Mouse (Mus musculus) hindbrain, embryonic 13.5 days (tissue): ENCODE measurements around the gene Fsd1. TPM values are rescaled to one million over a fixed set of nuclear protein-coding genes. Genes with fewer than 3 reads are reported as not detected.

Experiments
- ATAC-seq: fragments of 200-750 bp; cut with Nextera tagmentation; 2 replicates; pipeline ENCODE4 v1.8.0; 2017; ENCODE audit warnings: moderate TSS enrichment; ENCODE audit not compliant: low FRiP score
- H3K27ac ChIP-seq: fragments of 300-500 bp; sonication (generic); 2 replicates; pipeline ENCODE4 v1.5.1; 2015; ENCODE audit warnings: inconsistent platforms, mild to moderate bottlenecking, moderate library complexity
- H3K27me3 ChIP-seq: fragments of 300-500 bp; sonication (generic); 2 replicates; pipeline ENCODE4 v1.6.1; 2015; ENCODE audit warnings: mild to moderate bottlenecking, inconsistent platforms
- H3K36me3 ChIP-seq: fragments of 300-500 bp; sonication (generic); 2 replicates; pipeline ENCODE4 v1.6.1; 2015; ENCODE audit warnings: mild to moderate bottlenecking, inconsistent platforms
- H3K4me1 ChIP-seq: fragments of 300-500 bp; sonication (generic); replicated peaks from 2 replicates; pipeline ENCODE4 v1.6.1; 2015; ENCODE audit warnings: inconsistent platforms
- H3K4me2 ChIP-seq: fragments of 300-500 bp; sonication (generic); 2 replicates; pipeline ENCODE4 v1.6.1; 2015; ENCODE audit warnings: inconsistent platforms, mild to moderate bottlenecking, moderate library complexity
- H3K4me3 ChIP-seq: fragments of 300-500 bp; sonication (generic); 2 replicates; pipeline ENCODE4 v1.5.1; 2015; ENCODE audit warnings: mild to moderate bottlenecking, inconsistent platforms
- H3K9ac ChIP-seq: fragments of 300-500 bp; sonication (generic); 2 replicates; pipeline ENCODE4 v1.6.1; 2015; ENCODE audit warnings: mild to moderate bottlenecking, inconsistent platforms
- H3K9me3 ChIP-seq: fragments of 300-500 bp; sonication (generic); 2 replicates; pipeline ENCODE4 v1.6.1; 2016; ENCODE audit warnings: inconsistent platforms
- WGBS: fragments of 180-500 bp; shearing (Covaris S2); methylation state at CpG from one replicate; pipeline ENCODE4 v1.1.7; 2015; 5-methylcytosine and 5-hydroxymethylcytosine counted together
- polyA plus RNA-seq: library from polyadenylated mRNA; unstranded; fragments of >200 nt; fragmentation: Nextera tagmentation; extraction: Ambion mirVana; gene quantifications from 2 replicates; pipeline ENCODE4 v1.2.1, GENCODE M21; 2015

The Fsd1 gene
- polyA plus RNA-seq, 1 experiment from 2014 or later: 159 TPM

DNA sequence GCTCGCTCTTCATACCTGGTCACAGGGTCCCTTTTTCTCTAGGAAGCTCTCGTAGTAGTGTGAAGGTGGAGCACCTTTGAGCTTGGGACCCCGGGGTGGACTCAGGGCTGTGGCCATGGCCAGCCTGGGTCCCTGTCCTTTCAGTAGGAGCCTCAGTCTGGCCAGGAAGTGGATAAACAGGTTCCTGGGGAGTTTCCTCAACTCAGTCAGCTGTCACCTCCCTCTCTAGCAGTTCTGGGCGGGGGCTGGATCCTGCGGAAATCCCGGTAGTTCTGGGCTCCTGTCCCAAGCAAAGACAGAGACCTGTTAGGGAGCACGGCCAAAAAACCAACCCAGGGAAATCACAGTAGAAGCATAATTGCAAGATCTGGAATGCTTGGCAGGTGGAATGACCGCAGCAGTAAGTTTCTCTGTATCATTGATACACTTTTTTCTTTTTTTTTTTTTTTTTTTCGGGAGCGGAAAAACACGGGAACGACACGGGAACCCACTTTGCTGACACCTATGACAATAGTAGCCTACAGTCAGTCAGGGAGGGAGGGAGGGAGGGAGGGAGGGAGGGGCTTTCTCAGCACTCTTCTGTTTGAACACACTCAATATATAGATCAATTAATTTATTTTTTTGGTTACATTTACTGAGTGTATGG lies 19.2 kb downstream of the Fsd1 start, which contains the start of the genes Stap2 and Mpnd:
TSS of gene Stap2 (minus strand) at position 170 of the 647 bp plus-strand sequence.
TSS of gene Mpnd (plus strand) at position 297 of the 647 bp plus-strand sequence.
- no peaks in the 10 kb centered on the region for H3K9me3 ChIP-seq
- no peaks in the 10 kb centered on the region for H3K36me3 ChIP-seq
- no peak within 1 kb of the TSS for H3K9ac ChIP-seq
- 60% methylated on average over 13 of the region's 13 CpGs for WGBS
- no peak within 1 kb of the TSS for H3K27ac ChIP-seq
- no peak for ATAC-seq
- peaks cover 20% of the 10 kb centered on the region for H3K4me1 ChIP-seq
- H3K27me3 ChIP-seq: peaks cover 28% of the 10 kb centered on the region
- H3K4me2 ChIP-seq: no peak within 1 kb of the TSS
- 0 out of 2 replicates have a peak within 1 kb of the TSS, but pooled peaks have one; percentile 2 for H3K4me3 ChIP-seq

DNA sequence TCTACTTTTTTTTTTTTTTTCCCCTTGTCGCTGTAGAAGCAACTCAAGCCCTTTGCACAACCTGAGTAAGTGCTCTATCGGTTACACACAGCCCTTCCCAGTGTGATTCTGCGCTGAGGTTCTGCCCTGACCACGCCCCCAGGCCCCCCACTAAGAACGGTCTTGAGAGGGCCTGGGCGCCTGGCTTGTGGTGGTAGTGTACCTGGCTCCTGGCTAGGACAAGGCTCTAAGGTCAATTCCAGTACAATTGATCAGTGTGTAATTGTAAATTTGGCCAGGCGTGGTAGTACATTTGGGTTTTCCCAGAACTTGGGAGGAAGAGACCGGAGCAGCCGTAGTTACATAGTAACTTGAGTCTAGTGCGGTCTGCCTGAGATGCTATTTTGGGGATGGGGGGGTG lies 20.6 kb downstream of the Fsd1 start:
- 47% methylated on average over 10 of the region's 10 CpGs for WGBS
- H3K4me3 ChIP-seq: no peak overlapping the region
- ATAC-seq: no peak
- peaks cover 12% of the 10 kb centered on the region for H3K36me3 ChIP-seq
- peaks cover 18% of the 10 kb centered on the region; the same call in 1 of the 2 replicates for H3K27me3 ChIP-seq
- H3K9me3 ChIP-seq: no peaks in the 10 kb centered on the region
- H3K9ac ChIP-seq: no peak overlapping the region
- H3K4me1 ChIP-seq: peaks cover 35% of the 10 kb centered on the region
- H3K27ac ChIP-seq: peak overlapping the region; percentile 99
- no peak overlapping the region for H3K4me2 ChIP-seq

- peak; percentile 19 for ATAC-seq
- peaks cover 41% of the 10 kb centered on the region for H3K4me1 ChIP-seq
- peak overlapping the region; percentile 91 for H3K4me2 ChIP-seq
- no peaks in the 10 kb centered on the region for H3K9me3 ChIP-seq
- peaks cover 19% of the 10 kb centered on the region for H3K36me3 ChIP-seq
- H3K9ac ChIP-seq: peak overlapping the region; percentile 46
- H3K27ac ChIP-seq: peak overlapping the region; percentile 99
- peaks cover 18% of the 10 kb centered on the region; the same call in 1 of the 2 replicates for H3K27me3 ChIP-seq
- peak overlapping the region; percentile 79 for H3K4me3 ChIP-seq
- 29% methylated on average over 14 of the region's 14 CpGs for WGBS
Measured at GRCm38 (mm10) chr17:56007444-56008355, 21.4 kb downstream of the Fsd1 start.

DNA sequence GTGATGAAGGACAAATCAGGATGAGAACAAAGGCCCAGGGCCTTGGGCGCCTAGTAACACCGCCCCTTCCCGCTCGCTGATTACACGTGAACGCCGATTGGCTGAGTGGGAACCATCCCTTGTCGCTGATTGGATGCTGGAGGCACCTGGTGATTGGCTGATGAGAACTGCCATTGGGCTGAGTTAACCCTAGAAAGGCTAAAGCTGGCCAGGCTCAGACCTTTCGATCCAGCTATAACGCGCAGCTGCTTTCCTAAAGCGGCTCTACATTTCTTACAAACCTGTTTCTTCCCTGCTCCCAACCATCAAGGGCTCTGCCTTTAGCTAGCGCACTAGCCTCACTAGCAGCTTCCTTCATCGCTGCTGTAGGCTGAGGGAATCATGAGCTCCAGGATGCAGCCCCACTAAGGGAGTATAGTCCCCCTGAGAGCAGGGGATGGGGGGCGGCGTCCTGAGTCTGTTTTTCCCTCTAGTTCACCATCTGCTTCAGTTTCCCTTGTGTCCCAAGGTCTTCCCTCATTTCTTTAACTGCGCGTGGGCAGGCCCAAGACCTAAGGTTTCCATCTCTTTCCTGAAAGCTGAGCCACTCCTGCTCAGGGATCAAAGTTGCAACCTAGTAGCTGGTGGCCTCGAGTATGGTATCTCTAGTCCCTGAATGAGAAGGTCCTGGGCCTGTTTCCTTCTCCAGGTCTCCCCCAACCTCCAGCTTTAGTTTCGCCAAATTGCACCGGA lies 22.2 kb downstream of the Fsd1 start:
- under 1% methylated on average over 21 of the region's 21 CpGs for WGBS
- H3K4me1 ChIP-seq: peaks cover 41% of the 10 kb centered on the region
- H3K4me2 ChIP-seq: peak overlapping the region; percentile 91
- H3K36me3 ChIP-seq: peaks cover 26% of the 10 kb centered on the region
- ATAC-seq: peak; percentile 92
- H3K9ac ChIP-seq: peak overlapping the region; percentile 93
- peak overlapping the region; percentile 79 for H3K4me3 ChIP-seq
- H3K27ac ChIP-seq: peak overlapping the region; percentile 99
- H3K9me3 ChIP-seq: no peaks in the 10 kb centered on the region
- 0 out of 2 replicates have a peak, but pooled peaks cover 11% of the 10 kb centered on the region for H3K27me3 ChIP-seq

- Histone ChIP-seq H3K9me3 (no peaks in the 10 kb centered on the region), H3K4me1 (peaks cover 41% of the 10 kb centered on the region), H3K9ac (peak overlapping the region; percentile 93), H3K27ac (peak overlapping the region; percentile 99), H3K4me2 (peak overlapping the region; percentile 91), H3K36me3 (peaks cover 34% of the 10 kb centered on the region), H3K4me3 (peak overlapping the region; percentile 79), H3K27me3 (0 out of 2 replicates have a peak, but pooled peaks cover 11% of the 10 kb centered on the region)
- 1% methylated on average over 62 of the region's 62 CpGs for WGBS
- ATAC-seq: peak; percentile 91
Measured at GRCm38 (mm10) chr17:56009088-56009961, 23.0 kb downstream of the Fsd1 start.

GRCm38 (mm10) chr17:56009962-56010240 lies 23.6 kb downstream of the Fsd1 start:
- Histone ChIP-seq H3K36me3 (peaks cover 38% of the 10 kb centered on the region), H3K9me3 (no peaks in the 10 kb centered on the region), H3K4me3 (peak overlapping the region; percentile 79), H3K4me1 (peaks cover 41% of the 10 kb centered on the region), H3K9ac (peak overlapping the region; percentile 93), H3K27ac (peak overlapping the region; percentile 99), H3K4me2 (peak overlapping the region; percentile 91), H3K27me3 (0 out of 2 replicates have a peak, but pooled peaks cover 6% of the 10 kb centered on the region)
- ATAC-seq: no peak
- 29% methylated on average over 2 of the region's 2 CpGs for WGBS

DNA sequence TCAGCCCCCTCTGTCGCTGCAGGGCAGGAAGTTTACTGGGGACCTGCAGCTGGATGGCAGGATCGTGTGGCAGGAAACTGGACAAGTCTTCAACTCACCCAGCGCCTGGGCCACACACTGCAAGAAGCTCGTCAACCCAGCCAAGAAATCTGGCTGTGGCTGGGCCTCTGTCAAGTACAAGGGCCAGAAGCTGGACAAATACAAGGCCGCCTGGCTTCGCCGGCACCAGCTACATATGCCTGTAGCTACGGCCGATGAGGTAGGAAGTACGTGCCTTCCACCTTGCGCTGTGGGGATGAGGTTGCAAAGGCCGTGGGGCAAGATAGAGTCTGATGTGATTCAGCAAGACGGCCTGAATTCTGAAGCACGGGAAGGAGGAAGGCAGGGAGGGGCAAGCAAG lies 23.9 kb downstream of the Fsd1 start:
- peak overlapping the region; percentile 93 for H3K9ac ChIP-seq
- peaks cover 41% of the 10 kb centered on the region for H3K4me1 ChIP-seq
- peak overlapping the region; percentile 79 for H3K4me3 ChIP-seq
- 73% methylated on average over 14 of the region's 14 CpGs for WGBS
- H3K27ac ChIP-seq: peak overlapping the region; percentile 99; the same call in 1 of the 2 replicates
- ATAC-seq: no peak
- H3K9me3 ChIP-seq: no peaks in the 10 kb centered on the region
- 0 out of 2 replicates have a peak, but pooled peaks cover 3% of the 10 kb centered on the region for H3K27me3 ChIP-seq
- H3K36me3 ChIP-seq: peaks cover 41% of the 10 kb centered on the region
- H3K4me2 ChIP-seq: peak overlapping the region; percentile 91

DNA sequence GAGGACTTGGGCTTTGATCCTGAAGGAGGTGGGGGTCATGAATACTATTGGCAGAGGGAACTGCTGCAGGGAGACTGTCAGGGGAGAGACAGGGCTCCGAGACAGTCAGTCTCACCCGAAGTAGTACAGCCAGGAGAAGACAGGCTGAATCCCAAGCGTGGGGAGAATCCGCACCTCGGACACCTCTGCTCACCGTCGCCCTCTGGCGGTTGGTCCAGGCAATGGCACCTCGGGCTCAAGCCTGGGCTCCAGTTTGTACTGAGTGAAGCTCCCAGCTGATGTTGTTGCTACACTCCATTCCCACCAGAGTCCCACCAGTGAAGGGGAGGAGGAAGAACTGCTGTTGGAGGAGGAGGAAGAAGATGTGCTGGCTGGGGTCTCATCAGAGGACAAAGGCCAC lies 24.4 kb downstream of the Fsd1 start:
- no peak for ATAC-seq
- 9% methylated on average over 9 of the region's 9 CpGs for WGBS
- Histone ChIP-seq H3K4me1 (peaks cover 41% of the 10 kb centered on the region), H3K36me3 (peaks cover 46% of the 10 kb centered on the region), H3K27ac (peak overlapping the region; percentile 35; the same call in 1 of the 2 replicates), H3K9ac (peak overlapping the region; percentile 93), H3K4me3 (peak overlapping the region; percentile 79), H3K4me2 (peak overlapping the region; percentile 91), H3K27me3 (no peaks in the 10 kb centered on the region), H3K9me3 (no peaks in the 10 kb centered on the region)

- Histone ChIP-seq H3K4me3 (no peak overlapping the region), H3K36me3 (peaks cover 53% of the 10 kb centered on the region), H3K9me3 (no peaks in the 10 kb centered on the region), H3K27ac (no peak overlapping the region; the same call in 1 of the 2 replicates), H3K9ac (peak overlapping the region; percentile 93), H3K4me2 (peak overlapping the region; percentile 91), H3K27me3 (no peaks in the 10 kb centered on the region), H3K4me1 (peaks cover 41% of the 10 kb centered on the region)
- 90% methylated on average over 7 of the region's 7 CpGs for WGBS
- no peak for ATAC-seq
Measured at GRCm38 (mm10) chr17:56011441-56011840, 25.1 kb downstream of the Fsd1 start.

GRCm38 (mm10) chr17:56015293-56015692 lies 29.0 kb downstream of the Fsd1 start:
- no peak for ATAC-seq
- Histone ChIP-seq H3K4me2 (no peak overlapping the region), H3K27me3 (no peaks in the 10 kb centered on the region), H3K4me3 (no peak overlapping the region), H3K9ac (no peak overlapping the region), H3K36me3 (peaks cover 92% of the 10 kb centered on the region), H3K27ac (no peak overlapping the region), H3K4me1 (peaks cover 28% of the 10 kb centered on the region), H3K9me3 (no peaks in the 10 kb centered on the region)
- WGBS: 93% methylated on average over 9 of the region's 9 CpGs

- peaks cover 28% of the 10 kb centered on the region for H3K4me1 ChIP-seq
- peaks cover 90% of the 10 kb centered on the region for H3K36me3 ChIP-seq
- H3K4me2 ChIP-seq: no peak overlapping the region
- no peak overlapping the region for H3K4me3 ChIP-seq
- H3K27me3 ChIP-seq: no peaks in the 10 kb centered on the region
- 86% methylated on average over 8 of the region's 8 CpGs for WGBS
- H3K9me3 ChIP-seq: no peaks in the 10 kb centered on the region
- no peak overlapping the region for H3K27ac ChIP-seq
- no peak overlapping the region for H3K9ac ChIP-seq
- no peak for ATAC-seq
Measured at GRCm38 (mm10) chr17:56016382-56016781, 30.1 kb downstream of the Fsd1 start.
